Mouse (Mus musculus) brain, embryonic 14.5 days (tissue): Measurements from ENCODE around the gene Tspyl1. TPM values are rescaled to one million over a fixed set of nuclear protein-coding genes. Genes with fewer than 3 reads are reported as not detected.
A peak's percentile ranks its signal among the peaks of the same experiment; 100 is the strongest.

Experiments used
- DNase-seq: peaks from one replicate; pipeline ENCODE4 v3.0.0-alpha.2; 2011; ENCODE audit warnings: low read depth
- CTCF ChIP-seq: fragments of 200-500 bp; IDR thresholded peaks from 2 replicates; pipeline ENCODE4 v1.5.1; 2012; ENCODE audit warnings: inconsistent platforms, mild to moderate bottlenecking, moderate library complexity, borderline replicate concordance; ENCODE audit not compliant: insufficient read depth, insufficient read length; ENCODE audit errors: extremely low read depth
- POLR2A ChIP-seq: fragments of 200-500 bp; IDR thresholded peaks from 2 replicates; pipeline ENCODE4 v1.6.1; 2012; ENCODE audit warnings: mild to moderate bottlenecking, inconsistent platforms, borderline replicate concordance; ENCODE audit not compliant: poor library complexity, insufficient read depth, insufficient read length, severe bottlenecking; ENCODE audit errors: extremely low read depth
- polyA plus RNA-seq: library from polyadenylated mRNA; depleted of rRNA; stranded (reverse); fragments of >200 nt; gene quantifications from 2 replicates; pipeline ENCODE4 v1.2.3, GENCODE M21; 2012; rRNA removed

The Tspyl1 gene
- polyA plus RNA-seq, 1 experiment = 77.6 TPM

DNA sequence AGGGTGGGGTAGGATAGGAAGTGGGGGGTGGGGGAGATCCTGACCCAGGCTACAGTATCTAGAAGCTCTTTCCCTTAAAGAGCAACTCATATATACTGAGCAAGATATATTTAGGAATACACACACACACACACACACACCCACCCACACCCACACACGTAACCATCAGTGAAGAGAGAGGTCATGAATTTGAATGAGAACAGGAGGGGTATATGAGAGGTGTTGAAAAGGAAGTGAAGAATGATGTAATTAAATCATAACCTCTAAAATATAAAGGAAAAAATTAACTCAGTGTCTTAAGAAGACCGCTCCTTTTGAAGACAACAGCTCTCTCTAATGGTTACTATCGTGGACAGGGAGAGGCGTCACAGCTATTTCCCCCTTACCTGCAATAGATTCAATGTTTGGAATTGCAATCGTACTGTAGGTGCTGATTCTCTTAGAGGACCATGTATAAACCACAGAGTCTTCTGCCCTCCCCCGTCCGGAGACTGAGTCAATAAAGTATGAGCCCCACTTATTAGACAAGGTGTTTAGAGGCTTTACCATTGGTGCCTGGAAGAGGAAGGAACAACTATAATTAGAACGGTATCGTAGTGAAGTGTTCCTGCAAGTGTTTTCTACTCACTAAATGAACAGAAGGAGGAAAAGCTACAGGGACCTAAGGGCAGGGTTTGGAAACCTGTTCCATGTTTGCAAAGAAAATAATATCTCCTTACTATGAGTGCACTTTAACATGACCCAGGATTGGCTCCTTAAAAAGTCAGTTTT, 28.1 kb downstream of the Tspyl1 start:
- no peak for DNase-seq
- TF ChIP-seq CTCF = no peak
- TF ChIP-seq POLR2A = no peak

DNA sequence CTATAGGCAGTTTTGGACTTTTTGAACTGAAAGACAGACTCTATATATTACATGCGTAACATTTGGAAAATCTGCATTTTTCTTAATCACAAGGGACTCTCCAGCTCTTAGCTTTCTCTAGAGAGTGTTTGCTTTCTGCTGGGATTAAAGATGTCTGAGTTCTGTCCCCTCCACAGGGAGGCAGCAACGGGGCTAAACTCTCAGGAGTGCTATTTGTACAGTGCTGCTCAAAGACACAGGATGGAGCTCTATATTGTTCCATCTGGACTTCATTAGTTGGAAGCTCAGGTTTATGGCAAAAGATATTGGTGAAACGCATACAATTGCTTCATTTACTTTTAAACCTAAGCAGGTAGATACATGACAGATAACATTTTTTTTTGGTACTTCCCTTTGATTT, 30.5 kb downstream of the Tspyl1 start:
- no peak for TF ChIP-seq POLR2A
- TF ChIP-seq CTCF = no peak
- DNase-seq = no peak

DNA sequence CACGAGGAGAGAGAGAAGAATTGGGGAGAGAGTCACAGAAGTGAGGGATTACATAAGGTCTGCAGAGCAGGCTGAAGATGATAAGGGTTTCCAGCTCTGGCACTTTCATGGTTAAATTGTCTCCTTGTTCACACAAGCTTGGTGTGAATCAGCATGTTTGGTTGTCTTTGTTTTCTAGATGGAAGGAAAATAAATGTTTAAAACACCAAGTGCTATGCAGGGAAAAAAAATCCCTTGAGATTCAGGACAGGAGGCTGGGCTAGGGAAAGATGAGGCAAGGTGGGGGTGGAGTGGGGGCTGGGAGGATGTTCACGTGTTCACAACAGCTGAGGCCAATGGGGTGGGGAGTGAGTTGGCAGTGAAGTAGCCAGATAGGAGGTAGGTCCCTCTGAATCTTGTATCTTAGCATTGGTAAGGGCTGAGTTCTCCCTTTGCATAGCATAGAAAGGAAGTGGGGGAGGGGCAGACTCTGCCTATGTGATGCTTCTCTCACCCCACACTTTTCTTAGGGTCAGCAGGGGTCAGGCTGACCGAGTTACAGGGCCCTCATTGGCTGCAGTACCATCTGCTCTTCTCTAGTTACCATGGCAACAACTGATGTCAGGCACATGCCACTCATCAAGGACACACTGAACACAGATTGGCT, 34.7 kb downstream of the Tspyl1 start:
- peak; percentile 94 for DNase-seq
- TF ChIP-seq POLR2A (no peak), CTCF (no peak)

DNA sequence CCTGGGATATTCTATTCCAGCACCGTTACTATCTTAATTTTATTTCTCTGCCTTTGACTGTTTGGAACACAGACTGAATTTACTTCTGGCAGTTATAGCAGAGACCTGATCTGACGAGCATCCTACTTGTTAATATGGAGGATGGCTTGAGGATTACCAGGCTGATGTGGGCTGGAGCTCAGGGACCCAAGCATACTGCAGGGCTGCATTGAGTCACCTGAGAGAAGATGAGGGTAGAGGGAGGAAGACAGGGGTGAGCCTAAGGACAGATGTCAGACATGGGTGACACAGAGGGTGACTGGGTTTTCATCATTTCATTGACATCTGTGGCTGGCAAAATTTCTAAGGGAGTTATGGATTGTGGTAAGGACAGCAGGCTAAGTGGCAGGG, 35.2 kb downstream of the Tspyl1 start:
- DNase-seq = no peak
- TF ChIP-seq POLR2A (no peak), CTCF (no peak)

DNA sequence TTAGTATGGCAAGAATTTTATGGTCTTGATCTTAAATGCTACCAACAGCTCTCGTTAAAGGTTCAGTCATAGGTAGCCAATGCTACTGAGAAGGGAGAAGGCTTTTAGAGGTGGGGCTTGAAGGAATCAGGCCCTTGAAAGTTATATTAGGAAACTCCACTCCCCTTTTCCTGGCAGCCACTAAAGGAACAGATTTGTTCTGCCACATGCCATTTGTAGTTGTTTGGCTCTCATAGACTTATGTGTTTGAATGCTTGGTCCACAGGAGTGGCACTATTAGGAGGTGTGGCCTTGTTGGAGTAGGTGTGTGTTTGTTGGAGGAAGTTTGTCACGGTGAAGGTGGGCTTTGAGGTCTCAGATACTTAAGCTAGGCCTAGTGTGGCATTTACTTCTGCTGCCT, 38.8 kb downstream of the Tspyl1 start:
- TF ChIP-seq POLR2A = no peak
- TF ChIP-seq CTCF = no peak
- DNase-seq = no peak

DNA sequence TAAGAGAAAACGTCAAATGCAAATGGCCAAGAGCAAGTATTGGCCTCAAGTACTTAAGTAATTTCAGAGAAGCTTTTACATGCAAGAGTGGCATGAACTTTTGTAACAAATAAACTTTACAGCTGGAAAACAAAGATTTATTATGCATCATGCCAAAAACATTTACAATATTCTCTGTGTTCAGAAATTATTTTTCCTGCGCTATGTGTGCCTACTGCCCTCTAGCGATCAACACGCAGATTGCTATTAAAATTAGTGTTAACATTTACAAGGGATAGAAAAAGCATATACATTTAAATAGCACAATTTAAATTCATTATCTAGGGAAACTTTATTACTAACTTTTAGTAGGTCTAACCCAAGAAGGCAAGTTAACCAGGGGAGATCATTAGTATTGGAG, 44.7 kb downstream of the Tspyl1 start:
- TF ChIP-seq POLR2A = no peak
- peak; percentile 31 for TF ChIP-seq CTCF
- peak; percentile 67 for DNase-seq

DNA sequence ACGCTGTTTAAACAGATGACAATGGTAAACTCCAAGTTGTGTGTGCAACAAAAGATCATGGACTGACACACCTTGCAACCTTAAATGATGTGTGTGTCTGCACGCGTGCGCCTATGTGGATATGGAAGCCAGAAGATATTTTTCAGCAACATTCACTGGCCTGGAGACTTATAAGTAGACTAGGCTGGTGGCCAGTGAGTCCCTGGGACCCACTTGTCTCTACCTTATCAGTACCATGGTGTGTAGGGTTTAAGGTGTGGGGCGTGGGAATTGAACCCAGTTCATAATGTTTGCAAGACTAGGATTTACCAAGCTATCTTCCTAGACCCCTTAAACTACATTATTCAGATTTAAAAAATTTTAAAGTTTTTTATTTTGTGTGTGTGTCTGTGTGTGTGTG, 45.2 kb downstream of the Tspyl1 start:
- TF ChIP-seq POLR2A (no peak), CTCF (no peak)
- no peak for DNase-seq

DNA sequence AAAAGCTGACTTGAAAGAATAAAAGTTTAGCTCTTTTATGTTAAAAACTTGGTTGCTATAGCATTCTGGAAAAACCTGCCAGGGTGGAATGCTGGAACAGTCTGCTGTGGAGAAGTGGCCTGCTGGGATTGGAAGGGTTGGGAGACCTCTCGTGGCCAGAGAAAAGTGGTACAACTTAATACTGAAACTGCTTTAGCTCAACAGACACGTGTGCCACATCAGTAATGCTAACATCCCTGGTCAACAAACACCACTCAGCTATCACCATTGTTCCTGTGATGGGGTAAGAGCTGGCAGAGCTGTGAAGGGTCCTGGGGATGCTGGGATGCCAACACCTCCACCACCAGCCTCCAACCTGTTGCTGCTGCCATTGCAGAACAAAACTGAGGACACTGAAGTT, 46.3 kb downstream of the Tspyl1 start:
- peak; percentile 73 for TF ChIP-seq CTCF
- TF ChIP-seq POLR2A = no peak
- peak; percentile 80 for DNase-seq

Other genes starting within 250 kb of the Tspyl1 start
- gene Trappc3l, start 244.6 kb upstream of the Tspyl1 start, polyA plus RNA-seq = 0.08 TPM in 1 of 2 replicates, not detected in the other
- gene Calhm4, start 237.9 kb upstream of the Tspyl1 start, polyA plus RNA-seq = not detected in 2 replicates
- gene Calhm5, start 185.7 kb upstream of the Tspyl1 start, polyA plus RNA-seq = 0.16 and 0.33 TPM in 2 replicates
- 0.23 and 0.38 TPM in 2 replicates for gene Calhm6, start 154.2 kb upstream of the Tspyl1 start, polyA plus RNA-seq
- 5.6 and 7.6 TPM in 2 replicates for gene Dse, start 74.5 kb upstream of the Tspyl1 start, polyA plus RNA-seq
- gene Tspyl4, start 15.3 kb downstream of the Tspyl1 start, polyA plus RNA-seq = 140 and 191 TPM in 2 replicates
- 0.05 and 0.30 TPM in 2 replicates for gene Col10a1, start 107.8 kb downstream of the Tspyl1 start, polyA plus RNA-seq
- 1.6 and 1.7 TPM in 2 replicates for gene Nt5dc1, start 136.4 kb downstream of the Tspyl1 start, polyA plus RNA-seq
- gene Frk, start 201.2 kb downstream of the Tspyl1 start, polyA plus RNA-seq = 0.28 and 0.66 TPM in 2 replicates